Comparison of ENCODE assay signal across 22 mouse cellular contexts in the genomic region with DNA sequence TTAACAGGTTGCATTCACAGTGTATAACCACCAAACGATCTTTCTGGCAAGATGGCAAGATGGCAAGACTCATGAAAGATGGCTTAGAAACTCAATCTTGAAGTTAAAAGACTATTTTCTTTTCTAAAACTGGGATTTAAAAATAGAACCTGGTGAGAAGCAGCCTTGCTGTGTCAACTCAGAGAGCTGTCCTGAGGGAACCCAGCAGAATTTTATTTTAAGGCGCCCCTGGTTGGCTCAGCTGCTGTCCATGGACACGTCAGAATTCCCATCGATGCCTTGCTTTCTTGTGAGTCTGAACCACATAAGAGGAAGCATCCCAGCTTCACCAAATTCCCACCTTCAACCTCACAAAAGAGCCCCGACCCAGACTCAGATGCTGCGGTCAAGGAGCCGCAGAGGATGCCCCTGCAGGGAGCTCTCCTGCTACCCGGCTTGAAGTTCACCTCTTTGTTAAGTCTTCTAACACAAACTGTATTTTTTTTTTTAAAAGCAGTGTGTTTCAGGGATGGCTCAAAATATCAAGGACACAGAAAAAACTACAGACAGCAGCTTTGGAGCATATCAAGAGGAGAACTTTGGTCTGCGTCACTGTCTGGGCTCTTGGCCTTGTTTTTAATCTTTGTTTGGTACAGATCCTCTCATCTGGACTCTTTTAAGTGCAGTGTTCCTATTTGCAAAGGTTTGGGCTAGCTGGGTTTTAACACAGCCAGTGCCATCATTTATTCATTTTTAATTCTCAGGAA. TPM values are rescaled to one million over a fixed set of nuclear protein-coding genes. Genes with fewer than 3 reads are reported as not detected.
"Had no signal": no experiment of that assay in that cellular context is flagged by ENCODE, and none has a peak within 500 bp of the region (broad histone marks: within the 10 kb centered on the region; RNA-seq: fewer than 3 reads in every experiment).

No protein-coding gene starts in this region.

- H3K4me3 ChIP-seq: midbrain, embryonic 10.5 days; midbrain, embryonic 12.5 days; myocyte; neural tube, embryonic 13.5 days; neural tube, embryonic 15.5 days; stomach, embryonic 15.5 days had no signal

- H3K27ac ChIP-seq: midbrain, embryonic 10.5 days; midbrain, embryonic 12.5 days; neural tube, embryonic 13.5 days; neural tube, embryonic 15.5 days; stomach, embryonic 15.5 days; stomach, postnatal 0 days had no signal

- ATAC-seq: midbrain, embryonic 16.5 days had no signal

- DNase-seq: lung, adult 18-20 months; lung, embryonic 14.5 days; lung, postnatal 10 days; lung, postnatal 4 days; midbrain, embryonic 14.5 days; retina, postnatal 1 day; right cerebral cortex, adult 18-20 months; right cerebral cortex, postnatal 25 days; right cerebral cortex, postnatal 4 days; thymus, adult 2 months; thymus, postnatal 25 days; thymus, postnatal 4 days had no signal

RNA-seq across cellular contexts. Expression of a gene that starts 44.3 kb away (rescaled TPM):
- total RNA-seq: megakaryocyte, adult 5-6 weeks; megakaryocyte-erythroid progenitor cell, adult 5-6 weeks had no signal
